Mouse (Mus musculus) thymus, postnatal 25 days (tissue): Measurements from ENCODE around the gene Oaz2.
A peak's percentile ranks its signal among the peaks of the same experiment; 100 is the strongest.
"Not testable (repeated sequence)": the region's sequence is repeated elsewhere in the genome, so short reads cannot be mapped to it uniquely, and the experiment has no call there.

Experiments used
- DNase-seq: peaks from one replicate; pipeline ENCODE4 v3.0.0; 2022

The Oaz2 gene

GRCm38 (mm10) chr9:65667701-65668100 is at the start of gene Oaz2:
TSS of gene Oaz2 (plus strand) at chr9:65668001.
- no peak for DNase-seq

GRCm38 (mm10) chr9:65619311-65619710 is 48.5 kb upstream of the Oaz2 start:
- DNase-seq: no peak

GRCm38 (mm10) chr9:65621196-65621595 is 46.6 kb upstream of the Oaz2 start:
- peak; percentile 36 for DNase-seq

GRCm38 (mm10) chr9:65621666-65622065 is 46.1 kb upstream of the Oaz2 start:
- DNase-seq: no peak

- no peak for DNase-seq
Observed at GRCm38 (mm10) chr9:65622826-65623225, 45.0 kb upstream of the Oaz2 start.

- DNase-seq: no peak
Observed at GRCm38 (mm10) chr9:65624266-65624665, 43.5 kb upstream of the Oaz2 start.

- DNase-seq: peak; percentile 29
Observed at GRCm38 (mm10) chr9:65629025-65629766, 38.6 kb upstream of the Oaz2 start, which contains the start of gene Rbpms2. TSS of gene Rbpms2 (plus strand) at chr9:65629648.

GRCm38 (mm10) chr9:65629767-65630630 is 37.8 kb upstream of the Oaz2 start:
- peak; percentile 57 for DNase-seq

GRCm38 (mm10) chr9:65630631-65631353 is 37.0 kb upstream of the Oaz2 start:
- DNase-seq: peak; percentile 13

- DNase-seq: no peak
Observed at GRCm38 (mm10) chr9:65631354-65632021, 36.3 kb upstream of the Oaz2 start.

- DNase-seq: no peak
Observed at GRCm38 (mm10) chr9:65635766-65636165, 32.0 kb upstream of the Oaz2 start.

- DNase-seq: no peak
Observed at GRCm38 (mm10) chr9:65636926-65637325, 30.9 kb upstream of the Oaz2 start.

GRCm38 (mm10) chr9:65639065-65639464 is 28.7 kb upstream of the Oaz2 start:
- DNase-seq: no peak

- no peak for DNase-seq
Observed at GRCm38 (mm10) chr9:65640838-65641410, 26.9 kb upstream of the Oaz2 start.

GRCm38 (mm10) chr9:65641446-65642052 is 26.3 kb upstream of the Oaz2 start:
- no peak for DNase-seq

- DNase-seq: no peak
Observed at GRCm38 (mm10) chr9:65642546-65642945, 25.3 kb upstream of the Oaz2 start.

- no peak for DNase-seq
Observed at GRCm38 (mm10) chr9:65644960-65645359, 22.8 kb upstream of the Oaz2 start.

GRCm38 (mm10) chr9:65645984-65646383 is 21.8 kb upstream of the Oaz2 start:
- DNase-seq: no peak

GRCm38 (mm10) chr9:65646782-65647181 is 21.0 kb upstream of the Oaz2 start:
- DNase-seq: no peak

GRCm38 (mm10) chr9:65648730-65649129 is 19.1 kb upstream of the Oaz2 start:
- no peak for DNase-seq

GRCm38 (mm10) chr9:65649997-65650396 is 17.8 kb upstream of the Oaz2 start:
- no peak for DNase-seq

- DNase-seq: not testable (repeated sequence)
Observed at GRCm38 (mm10) chr9:65651957-65652356, 15.8 kb upstream of the Oaz2 start.
